Comparison of ENCODE assay signal across 12 mouse cellular contexts in genomic region chr12:75874287-75874994, GRCm38 (mm10). TPM values are rescaled to one million over a fixed set of nuclear protein-coding genes. Genes with fewer than 3 reads are reported as not detected.
A peak's percentile ranks its signal among the peaks of the same experiment; 100 is the strongest.
DNase-seq lines count a peak whose midpoint lies in the region; ATAC-seq and TF ChIP-seq lines count a peak whose summit lies in the region.
"Had no signal": no experiment of that assay in that cellular context is flagged by ENCODE, and none has a peak within 500 bp of the region (broad histone marks: within the 10 kb centered on the region; RNA-seq: fewer than 3 reads in every experiment).

No protein-coding gene starts in this region.

- DNase-seq in kidney, postnatal 0 days (ENCODE audit: low spot score), result no peak
- no peak for DNase-seq in kidney, adult 8-10 months
- peak; percentile 39 for DNase-seq in hindbrain, embryonic 10.5 days (ENCODE audit: low spot score)
- DNase-seq in midbrain, embryonic 10.5 days (ENCODE audit: low spot score), result peak; percentile 20
- DNase-seq in retina, embryonic 14.5 days (ENCODE audit: low spot score), result peak; percentile 9
- no peak for DNase-seq in frontal cortex, postnatal 10 days (ENCODE audit: low spot score in 2 of 2)
- DNase-seq in urinary bladder, postnatal 14 days (ENCODE audit: low spot score), result no peak
- DNase-seq in thymus, postnatal 14 days, result no peak
- DNase-seq: heart, postnatal 10 days; lung, postnatal 36 days; thymus, adult 18-20 months had no signal

- no peak for ATAC-seq in kidney, postnatal 0 days (replicated peaks; ENCODE audit: low FRiP score, low read depth)
- ATAC-seq: liver, embryonic 12.5 days had no signal

- no peaks in the 10 kb centered on the region for H3K36me3 ChIP-seq in kidney, postnatal 0 days (ENCODE audit: insufficient read depth, low read length)
- H3K36me3 ChIP-seq in hindbrain, embryonic 10.5 days, result peaks cover 16% of the 10 kb centered on the region
- peaks cover 16% of the 10 kb centered on the region for H3K36me3 ChIP-seq in midbrain, embryonic 10.5 days
- H3K36me3 ChIP-seq: liver, embryonic 12.5 days had no signal

- no peak for TF ChIP-seq CTCF in kidney, postnatal 0 days (IDR thresholded peaks at IDR 0.05; ENCODE audit: low read depth)

- no peak overlapping the region for H3K4me3 ChIP-seq in kidney, postnatal 0 days (replicated peaks; ENCODE audit: low read depth, low read length)
- H3K4me3 ChIP-seq in hindbrain, embryonic 10.5 days, result peak overlapping the region; percentile 29
- H3K4me3 ChIP-seq in midbrain, embryonic 10.5 days, result peak overlapping the region; percentile 38
- H3K4me3 ChIP-seq: liver, embryonic 12.5 days had no signal

- WGBS in kidney, postnatal 0 days, result 28% methylated on average over 12 of the region's 12 CpGs
- 21% methylated on average over 12 of the region's 12 CpGs for WGBS in hindbrain, embryonic 10.5 days
- WGBS in midbrain, embryonic 10.5 days, result 24% methylated on average over 12 of the region's 12 CpGs

- no peaks in the 10 kb centered on the region for H3K27me3 ChIP-seq in kidney, postnatal 0 days (ENCODE audit: insufficient read depth, low read length)
- H3K27me3 ChIP-seq in hindbrain, embryonic 10.5 days (ENCODE audit: insufficient read depth, poor library complexity, severe bottlenecking), result no peaks in the 10 kb centered on the region
- H3K27me3 ChIP-seq in midbrain, embryonic 10.5 days (ENCODE audit: low read depth, poor library complexity, severe bottlenecking), result no peaks in the 10 kb centered on the region
- H3K27me3 ChIP-seq: liver, embryonic 12.5 days had no signal

- H3K27ac ChIP-seq in kidney, postnatal 0 days, result 0 out of 2 replicates have a peak overlapping the region, but pooled peaks have one; percentile 8
- peak overlapping the region; percentile 89 for H3K27ac ChIP-seq in hindbrain, embryonic 10.5 days
- peak overlapping the region; percentile 84 for H3K27ac ChIP-seq in midbrain, embryonic 10.5 days (replicated peaks)
- H3K27ac ChIP-seq: liver, embryonic 12.5 days had no signal

- H3K9ac ChIP-seq in kidney, postnatal 0 days (ENCODE audit: low read depth, low read length), result no peak overlapping the region
- H3K9ac ChIP-seq: liver, embryonic 12.5 days had no signal

- H3K9me3 ChIP-seq in kidney, postnatal 0 days (replicated peaks; ENCODE audit: low read length), result no peaks in the 10 kb centered on the region
- H3K9me3 ChIP-seq in hindbrain, embryonic 10.5 days, result 0 out of 2 replicates have a peak, but pooled peaks cover 5% of the 10 kb centered on the region
- H3K9me3 ChIP-seq in midbrain, embryonic 10.5 days (replicated peaks), result no peaks in the 10 kb centered on the region; the same call in 1 of the 2 replicates
- H3K9me3 ChIP-seq: liver, embryonic 12.5 days had no signal

- H3K4me2 ChIP-seq in kidney, postnatal 0 days (ENCODE audit: low read length), result peak overlapping the region; percentile 27; the same call in 1 of the 2 replicates
- H3K4me2 ChIP-seq: liver, embryonic 12.5 days had no signal

- peaks cover 8% of the 10 kb centered on the region; the same call in 1 of the 2 replicates for H3K4me1 ChIP-seq in kidney, postnatal 0 days (replicated peaks; ENCODE audit: insufficient read depth, low read length)
- H3K4me1 ChIP-seq in hindbrain, embryonic 10.5 days (replicated peaks), result peaks cover 30% of the 10 kb centered on the region
- peaks cover 29% of the 10 kb centered on the region for H3K4me1 ChIP-seq in midbrain, embryonic 10.5 days
- H3K4me1 ChIP-seq: liver, embryonic 12.5 days had no signal

RNA-seq across cellular contexts. Expression of gene Syne2, which starts 56.5 kb away (rescaled TPM):
- polyA plus RNA-seq in kidney, postnatal 0 days (2015; fragmentation: Nextera tagmentation; extraction: Ambion mirVana), result 37.2 and 47.5 TPM in 2 replicates
- 84.3 and 91.3 TPM in 2 replicates for polyA plus RNA-seq in hindbrain, embryonic 10.5 days (2016; fragmentation: Nextera tagmentation; extraction: Ambion mirVana)
- polyA plus RNA-seq in midbrain, embryonic 10.5 days (2016; fragmentation: Nextera tagmentation; extraction: Ambion mirVana), result 91.9 and 93.1 TPM in 2 replicates

Comparison
In these comparisons a context has a peak if more than half of its experiments do, and no peak if none do; other contexts are left out.
1. DNase-seq: peak in hindbrain, embryonic 10.5 days (single experiment), midbrain, embryonic 10.5 days (single experiment) and retina, embryonic 14.5 days (single experiment); none in kidney, postnatal 0 days (single experiment), kidney, adult 8-10 months (0 of 2), frontal cortex, postnatal 10 days (0 of 2), urinary bladder, postnatal 14 days (single experiment) and thymus, postnatal 14 days (single experiment).
2. H3K27ac ChIP-seq: peak in every context shown above with its lines; median percentile 89 in hindbrain, embryonic 10.5 days; 84 in midbrain, embryonic 10.5 days; 8 in kidney, postnatal 0 days.